Mouse (Mus musculus): ENCODE data around the gene Icam5. TPM values are rescaled to one million over a fixed set of nuclear protein-coding genes. Genes with fewer than 3 reads are reported as not detected.

Gene Icam5
- total and polyA plus RNA-seq, 3 experiments: 0.33 to 0.38 TPM; not detected in 1

DNA sequence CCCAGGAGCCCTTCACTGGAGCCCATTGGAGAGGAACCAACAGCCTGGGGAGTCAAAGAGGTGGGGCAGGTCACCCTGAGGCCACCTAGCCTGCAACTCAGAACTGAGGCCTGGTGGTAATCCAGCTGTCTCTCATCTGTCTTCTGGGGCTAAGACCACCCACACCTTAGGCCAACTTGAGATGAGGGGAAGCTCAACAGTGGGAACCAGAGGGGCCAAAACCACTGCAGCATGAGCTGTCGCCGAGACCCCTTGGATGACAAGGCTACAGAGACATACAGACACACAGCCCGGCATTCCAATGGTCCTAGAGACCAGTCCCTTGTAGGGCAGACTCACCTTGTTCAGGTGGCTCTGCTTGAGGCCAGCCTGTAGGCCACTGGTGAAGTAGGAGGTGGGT lies 43.8 kb downstream of the Icam5 start:
- Histone ChIP-seq H3K27me3 (ENCODE audit: insufficient read depth, low read length) (no peaks in the 10 kb centered on the region), H3K4me1 (ENCODE audit: insufficient read depth, low read depth, low read length) (peaks cover 38% of the 10 kb centered on the region), H3K36me3 (replicated peaks) (peaks cover 89% of the 10 kb centered on the region), H3K9me3 (replicated peaks) (no peaks in the 10 kb centered on the region), H3K4me3 (ENCODE audit: low read depth, low read length) (no peak overlapping the region)
- ATAC-seq (ENCODE audit: extremely low read depth, insufficient number of reproducible peaks, low FRiP score, poor library complexity, severe bottlenecking): no peak
- DNase-seq (ENCODE audit: low spot score): no peak
- TF ChIP-seq TAL1 (conservative IDR thresholded peaks at IDR 0.05; ENCODE audit: low read depth, low read length): no peak
- no peak for TF ChIP-seq POLR2AphosphoS5 (IDR thresholded peaks at IDR 0.05; ENCODE audit: insufficient replicate concordance, low read depth, low read length)

DNA sequence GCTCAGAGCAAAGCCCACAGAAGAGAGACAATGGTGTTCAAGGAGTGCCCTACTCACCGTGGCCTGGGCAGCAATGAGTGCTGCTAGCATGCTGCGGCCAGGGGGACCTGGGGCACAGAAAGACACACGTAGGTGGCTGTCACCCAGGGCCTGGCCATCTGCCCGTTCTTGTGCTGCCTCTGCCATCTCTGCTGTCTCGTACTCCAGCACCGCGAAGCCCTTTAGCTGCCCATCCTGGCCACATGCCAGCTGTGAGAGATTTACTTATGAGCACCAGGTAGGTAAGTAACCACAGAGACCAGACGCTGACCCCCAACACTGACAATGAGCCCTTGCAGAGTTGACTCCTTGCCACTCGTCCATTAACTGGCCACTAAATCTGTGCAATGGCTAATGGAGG lies 49.3 kb downstream of the Icam5 start:
- peaks cover 96% of the 10 kb centered on the region for H3K36me3 ChIP-seq (replicated peaks)
- TF ChIP-seq POLR2AphosphoS5 (IDR thresholded peaks at IDR 0.05; ENCODE audit: insufficient replicate concordance, low read depth, low read length) (no peak), CTCF (IDR thresholded peaks at IDR 0.05; ENCODE audit: low read depth, low read length) (no peak), TAL1 (conservative IDR thresholded peaks at IDR 0.05; ENCODE audit: low read depth, low read length) (no peak), GATA2 (IDR thresholded peaks at IDR 0.05; ENCODE audit: borderline replicate concordance, low read depth, low read length) (no peak)
- no peak for ATAC-seq (ENCODE audit: extremely low read depth, insufficient number of reproducible peaks, low FRiP score, poor library complexity, severe bottlenecking)
- H3K27me3 ChIP-seq (ENCODE audit: insufficient read depth, low read length): no peaks in the 10 kb centered on the region
- DNase-seq (ENCODE audit: low spot score): no peak
- peaks cover 24% of the 10 kb centered on the region for H3K4me1 ChIP-seq (ENCODE audit: insufficient read depth, low read depth, low read length)
- no peaks in the 10 kb centered on the region for H3K9me3 ChIP-seq (replicated peaks)
- H3K4me3 ChIP-seq (ENCODE audit: low read depth, low read length): no peak overlapping the region

DNA sequence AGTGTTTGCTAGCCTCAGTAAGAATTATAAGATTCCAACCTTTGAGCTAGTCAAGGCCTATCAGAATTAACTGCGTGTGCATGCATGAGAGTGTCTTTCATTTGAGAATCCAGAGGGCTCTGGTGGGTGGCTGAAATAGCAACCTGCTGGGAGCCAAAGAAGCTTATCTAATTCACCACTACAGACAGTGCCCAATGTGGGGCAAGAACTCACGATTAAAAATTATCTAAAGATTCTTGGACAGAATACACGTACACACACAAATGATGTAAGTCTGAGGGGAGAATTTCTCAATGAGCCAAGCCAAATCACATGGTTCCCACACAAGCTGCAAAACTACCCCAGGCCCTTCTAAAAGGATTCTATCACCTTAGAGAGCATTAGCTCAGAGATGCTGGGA lies 51.5 kb downstream of the Icam5 start:
- no peak for ATAC-seq (ENCODE audit: extremely low read depth, insufficient number of reproducible peaks, low FRiP score, poor library complexity, severe bottlenecking)
- Histone ChIP-seq H3K4me1 (ENCODE audit: insufficient read depth, low read depth, low read length) (peaks cover 44% of the 10 kb centered on the region), H3K27me3 (ENCODE audit: insufficient read depth, low read length) (no peaks in the 10 kb centered on the region), H3K4me3 (ENCODE audit: low read depth, low read length) (no peak overlapping the region), H3K36me3 (replicated peaks) (peaks cover 96% of the 10 kb centered on the region), H3K9me3 (replicated peaks) (no peaks in the 10 kb centered on the region)
- no peak for TF ChIP-seq CTCF (IDR thresholded peaks at IDR 0.05; ENCODE audit: low read depth, low read length)
- TF ChIP-seq TAL1 (conservative IDR thresholded peaks at IDR 0.05; ENCODE audit: low read depth, low read length): no peak
- no peak for TF ChIP-seq GATA2 (IDR thresholded peaks at IDR 0.05; ENCODE audit: borderline replicate concordance, low read depth, low read length)
- no peak for TF ChIP-seq POLR2AphosphoS5 (IDR thresholded peaks at IDR 0.05; ENCODE audit: insufficient replicate concordance, low read depth, low read length)
- TF ChIP-seq GATA1 (IDR thresholded peaks at IDR 0.05; ENCODE audit: borderline replicate concordance, low read length): no peak
- no peak for DNase-seq (ENCODE audit: low spot score)

Other genes starting within 250 kb of the Icam5 start
Only the 20 nearest of the 22 such genes appear.
- gene Rdh8, start 213.6 kb upstream of the Icam5 start, total RNA-seq (2014; fragmentation: Nextera tagmentation): not detected in 2 replicates
- gene Rdh8, start 213.6 kb upstream of the Icam5 start, total RNA-seq (2017): 0.06 TPM in 1 of 2 replicates, not detected in the other
- gene Rdh8, start 213.6 kb upstream of the Icam5 start, polyA plus RNA-seq (2012): not detected in 2 replicates
- gene A230050P20Rik, start 163.4 kb upstream of the Icam5 start, total RNA-seq (2014; fragmentation: Nextera tagmentation): not detected in 2 replicates
- gene A230050P20Rik, start 163.4 kb upstream of the Icam5 start, total RNA-seq (2017): 0.05 TPM in 1 of 2 replicates, not detected in the other
- 0.04 and 0.05 TPM in 2 replicates for gene A230050P20Rik, start 163.4 kb upstream of the Icam5 start, polyA plus RNA-seq (2012)
- gene Angptl6, start 152.3 kb upstream of the Icam5 start, total RNA-seq (2014; fragmentation: Nextera tagmentation): 1.2 and 5.1 TPM in 2 replicates
- 0.66 and 0.93 TPM in 2 replicates for gene Angptl6, start 152.3 kb upstream of the Icam5 start, total RNA-seq (2017)
- gene Angptl6, start 152.3 kb upstream of the Icam5 start, polyA plus RNA-seq (2012): 2.4 and 3.1 TPM in 2 replicates
- gene Ppan, start 143.9 kb upstream of the Icam5 start, total RNA-seq (2014; fragmentation: Nextera tagmentation): 40.3 and 47.7 TPM in 2 replicates
- gene Ppan, start 143.9 kb upstream of the Icam5 start, total RNA-seq (2017): 66.9 and 71.7 TPM in 2 replicates
- gene Ppan, start 143.9 kb upstream of the Icam5 start, polyA plus RNA-seq (2012): 297 and 313 TPM in 2 replicates
- 198 and 222 TPM in 2 replicates for gene Eif3g, start 133.4 kb upstream of the Icam5 start, total RNA-seq (2014; fragmentation: Nextera tagmentation)
- gene Eif3g, start 133.4 kb upstream of the Icam5 start, total RNA-seq (2017): 173 and 175 TPM in 2 replicates
- 475 and 545 TPM in 2 replicates for gene Eif3g, start 133.4 kb upstream of the Icam5 start, polyA plus RNA-seq (2012)
- 142 and 148 TPM in 2 replicates for gene Dnmt1, start 72.2 kb upstream of the Icam5 start, total RNA-seq (2014; fragmentation: Nextera tagmentation)
- 167 and 197 TPM in 2 replicates for gene Dnmt1, start 72.2 kb upstream of the Icam5 start, total RNA-seq (2017)
- 178 and 209 TPM in 2 replicates for gene Dnmt1, start 72.2 kb upstream of the Icam5 start, polyA plus RNA-seq (2012)
- gene S1pr2, start 55.3 kb upstream of the Icam5 start, total RNA-seq (2014; fragmentation: Nextera tagmentation): 1.8 and 8.4 TPM in 2 replicates
- 2.1 and 2.8 TPM in 2 replicates for gene S1pr2, start 55.3 kb upstream of the Icam5 start, total RNA-seq (2017)
- 1.6 TPM in 2 replicates for gene S1pr2, start 55.3 kb upstream of the Icam5 start, polyA plus RNA-seq (2012)
- 38.4 and 39.6 TPM in 2 replicates for gene Mrpl4, start 29.3 kb upstream of the Icam5 start, total RNA-seq (2014; fragmentation: Nextera tagmentation)
- gene Mrpl4, start 29.3 kb upstream of the Icam5 start, total RNA-seq (2017): 39.1 and 51.5 TPM in 2 replicates
- 92.6 and 129 TPM in 2 replicates for gene Mrpl4, start 29.3 kb upstream of the Icam5 start, polyA plus RNA-seq (2012)
- gene Icam1, start 16.1 kb upstream of the Icam5 start, total RNA-seq (2014; fragmentation: Nextera tagmentation): 9.6 and 9.9 TPM in 2 replicates
- 15.7 and 17.1 TPM in 2 replicates for gene Icam1, start 16.1 kb upstream of the Icam5 start, total RNA-seq (2017)
- 5.0 and 5.8 TPM in 2 replicates for gene Icam1, start 16.1 kb upstream of the Icam5 start, polyA plus RNA-seq (2012)
- 2.1 and 4.8 TPM in 2 replicates for gene Icam4, start 2.7 kb upstream of the Icam5 start, total RNA-seq (2014; fragmentation: Nextera tagmentation)
- 8.2 and 10.6 TPM in 2 replicates for gene Icam4, start 2.7 kb upstream of the Icam5 start, total RNA-seq (2017)
- gene Icam4, start 2.7 kb upstream of the Icam5 start, polyA plus RNA-seq (2012): 8.3 and 11.2 TPM in 2 replicates
- gene Zglp1, start 35.0 kb downstream of the Icam5 start, total RNA-seq (2014; fragmentation: Nextera tagmentation): not detected in 2 replicates
- gene Zglp1, start 35.0 kb downstream of the Icam5 start, total RNA-seq (2017): not detected in 2 replicates
- gene Zglp1, start 35.0 kb downstream of the Icam5 start, polyA plus RNA-seq (2012): 4.0 and 4.5 TPM in 2 replicates
- 0.98 and 2.2 TPM in 2 replicates for gene Gm49373, start 41.0 kb downstream of the Icam5 start, total RNA-seq (2014; fragmentation: Nextera tagmentation)
- 0.33 and 1.0 TPM in 2 replicates for gene Gm49373, start 41.0 kb downstream of the Icam5 start, total RNA-seq (2017)
- 0.61 and 1.2 TPM in 2 replicates for gene Gm49373, start 41.0 kb downstream of the Icam5 start, polyA plus RNA-seq (2012)
- gene Fdx1l, start 41.5 kb downstream of the Icam5 start, total RNA-seq (2014; fragmentation: Nextera tagmentation): 52.4 and 58.5 TPM in 2 replicates
- 54.3 and 56.1 TPM in 2 replicates for gene Fdx1l, start 41.5 kb downstream of the Icam5 start, total RNA-seq (2017)
- 30.6 and 31.0 TPM in 2 replicates for gene Fdx1l, start 41.5 kb downstream of the Icam5 start, polyA plus RNA-seq (2012)
- gene Gm38431, start 59.9 kb downstream of the Icam5 start, total RNA-seq (2014; fragmentation: Nextera tagmentation): 95.6 and 162 TPM in 2 replicates
- 2.1 and 2.8 TPM in 2 replicates for gene Gm38431, start 59.9 kb downstream of the Icam5 start, total RNA-seq (2017)
- gene Gm38431, start 59.9 kb downstream of the Icam5 start, polyA plus RNA-seq (2012): 382 and 444 TPM in 2 replicates
- gene Raver1, start 59.9 kb downstream of the Icam5 start, total RNA-seq (2014; fragmentation: Nextera tagmentation): 35.1 and 72.2 TPM in 2 replicates
- 18.5 and 19.6 TPM in 2 replicates for gene Raver1, start 59.9 kb downstream of the Icam5 start, total RNA-seq (2017)
- 0.62 and 0.92 TPM in 2 replicates for gene Raver1, start 59.9 kb downstream of the Icam5 start, polyA plus RNA-seq (2012)
- gene Tyk2, start 99.2 kb downstream of the Icam5 start, total RNA-seq (2014; fragmentation: Nextera tagmentation): 16.1 and 16.6 TPM in 2 replicates
- gene Tyk2, start 99.2 kb downstream of the Icam5 start, total RNA-seq (2017): 17.4 and 19.0 TPM in 2 replicates
- gene Tyk2, start 99.2 kb downstream of the Icam5 start, polyA plus RNA-seq (2012): 17.3 and 19.0 TPM in 2 replicates
- 80.4 and 86.7 TPM in 2 replicates for gene Cdc37, start 117.9 kb downstream of the Icam5 start, total RNA-seq (2014; fragmentation: Nextera tagmentation)
- 124 and 193 TPM in 2 replicates for gene Cdc37, start 117.9 kb downstream of the Icam5 start, total RNA-seq (2017)
- gene Cdc37, start 117.9 kb downstream of the Icam5 start, polyA plus RNA-seq (2012): 213 and 280 TPM in 2 replicates
- 2.5 and 2.9 TPM in 2 replicates for gene Pde4a, start 133.6 kb downstream of the Icam5 start, total RNA-seq (2014; fragmentation: Nextera tagmentation)
- 1.5 and 1.7 TPM in 2 replicates for gene Pde4a, start 133.6 kb downstream of the Icam5 start, total RNA-seq (2017)
- 1.4 and 1.5 TPM in 2 replicates for gene Pde4a, start 133.6 kb downstream of the Icam5 start, polyA plus RNA-seq (2012)
- gene Keap1, start 207.3 kb downstream of the Icam5 start, total RNA-seq (2014; fragmentation: Nextera tagmentation): 16.7 and 21.3 TPM in 2 replicates
- 46.4 and 48.1 TPM in 2 replicates for gene Keap1, start 207.3 kb downstream of the Icam5 start, total RNA-seq (2017)
- gene Keap1, start 207.3 kb downstream of the Icam5 start, polyA plus RNA-seq (2012): 73.3 and 81.7 TPM in 2 replicates
- not detected in 2 replicates for gene S1pr5, start 216.4 kb downstream of the Icam5 start, total RNA-seq (2014; fragmentation: Nextera tagmentation)
- gene S1pr5, start 216.4 kb downstream of the Icam5 start, total RNA-seq (2017): 0.11 TPM in 1 of 2 replicates, not detected in the other
- not detected in 2 replicates for gene S1pr5, start 216.4 kb downstream of the Icam5 start, polyA plus RNA-seq (2012)

All from G1E (cell line).